Mouse (Mus musculus): ENCODE measurements at regions not wholly inside any gene's neighbourhood (a gene's known extent, or its start where the extent isn't known, plus 50 kb on each side); places are given as distances from the start of the nearest gene placed in this dataset.

DNA sequence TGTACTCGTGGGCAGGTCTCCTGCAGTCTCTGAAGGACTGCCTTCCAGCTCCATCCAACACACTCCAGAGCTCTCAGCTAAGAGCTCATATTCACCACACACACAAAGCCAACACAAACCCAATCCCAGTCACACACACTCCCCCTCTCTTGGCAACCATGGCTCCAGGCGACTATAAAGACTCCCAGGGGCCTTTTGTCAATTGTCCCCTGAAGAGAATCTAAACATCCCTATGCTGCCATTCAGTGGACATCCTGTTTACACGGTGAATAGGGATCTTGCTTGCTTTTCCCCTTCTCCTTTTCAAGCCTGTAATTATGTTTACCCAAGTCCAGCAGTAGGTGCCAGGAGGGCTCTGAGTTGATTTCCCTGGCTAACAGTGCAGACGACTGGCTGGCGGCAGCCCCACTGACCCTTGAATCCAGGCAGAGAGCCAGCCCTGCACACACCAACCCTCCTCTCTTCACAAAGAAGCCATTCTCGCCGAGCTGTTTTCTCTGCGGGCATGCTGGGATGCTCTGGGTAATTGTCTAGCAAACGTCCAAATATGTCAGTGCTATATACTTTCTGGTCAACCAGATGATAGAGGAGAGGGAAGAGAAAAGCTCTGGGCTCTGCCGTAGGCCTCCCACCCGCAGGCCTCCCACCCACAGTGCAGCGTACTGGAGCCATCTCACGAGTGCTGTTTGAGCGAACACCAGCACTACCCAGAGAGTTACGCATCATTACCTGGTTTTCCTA, 144.9 kb downstream of the Tbc1d30 start:
- Histone ChIP-seq H3K4me2 (replicated peaks; ENCODE audit: low read depth, low read length) (no peak overlapping the region), H3K9ac (ENCODE audit: low read depth, low read length) (no peak overlapping the region), H3K9me3 (ENCODE audit: control insufficient read depth, low read length) (no peaks in the 10 kb centered on the region), H3K4me3 (ENCODE audit: low read length) (no peak overlapping the region), H3K27me3 (ENCODE audit: control insufficient read depth, insufficient read depth, low read length) (no peaks in the 10 kb centered on the region), H3K4me1 (ENCODE audit: control insufficient read depth, insufficient read depth, low read length) (peaks cover 4% of the 10 kb centered on the region; the same call in 1 of the 2 replicates), H3K27ac (ENCODE audit: low read depth, low read length) (0 out of 2 replicates have a peak overlapping the region, but pooled peaks have one; percentile 59), H3K36me3 (ENCODE audit: control insufficient read depth, insufficient read depth, low read length) (no peaks in the 10 kb centered on the region)
- ATAC-seq (ENCODE audit: low FRiP score, low TSS enrichment): peak; percentile 77
- WGBS: 14% methylated on average over 15 of the region's 15 CpGs

DNA sequence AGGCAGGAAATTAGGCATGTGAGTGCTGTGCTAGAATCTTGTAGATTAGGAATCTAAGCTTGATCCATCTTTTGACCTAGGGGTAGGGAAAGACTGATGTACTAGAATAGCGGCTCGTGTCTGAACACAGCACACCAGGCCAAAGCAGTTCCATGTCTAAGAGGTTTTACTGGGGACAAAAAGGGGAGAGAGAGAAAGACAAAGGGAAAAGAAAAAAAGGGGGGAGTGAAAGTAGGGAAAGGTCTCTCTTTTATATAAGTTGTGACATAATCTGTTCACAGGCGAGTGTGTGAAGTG, 144.4 kb downstream of the Tbc1d30 start:
- peaks cover 4% of the 10 kb centered on the region; the same call in 1 of the 2 replicates for H3K4me1 ChIP-seq (ENCODE audit: control insufficient read depth, insufficient read depth, low read length)
- H3K9me3 ChIP-seq (ENCODE audit: control insufficient read depth, low read length): no peaks in the 10 kb centered on the region
- no peak overlapping the region for H3K4me2 ChIP-seq (replicated peaks; ENCODE audit: low read depth, low read length)
- no peaks in the 10 kb centered on the region for H3K36me3 ChIP-seq (ENCODE audit: control insufficient read depth, insufficient read depth, low read length)
- H3K27ac ChIP-seq (ENCODE audit: low read depth, low read length): 0 out of 2 replicates have a peak overlapping the region, but pooled peaks have one; percentile 59
- no peak overlapping the region for H3K4me3 ChIP-seq (ENCODE audit: low read length)
- WGBS: 71% methylated on average over 3 of the region's 3 CpGs
- ATAC-seq (ENCODE audit: low FRiP score, low TSS enrichment): no peak
- H3K9ac ChIP-seq (ENCODE audit: low read depth, low read length): no peak overlapping the region
- no peaks in the 10 kb centered on the region for H3K27me3 ChIP-seq (ENCODE audit: control insufficient read depth, insufficient read depth, low read length)

Measured in kidney, embryonic 14.5 days (tissue).